Mouse (Mus musculus) C2C12 (cell line): ENCODE measurements around the gene Arhgap42.

Experiments
- CTCF ChIP-seq: IDR thresholded peaks from one replicate; pipeline ENCODE4 v1.5.1; 2011; ENCODE audit not compliant: control insufficient read depth, insufficient read depth, insufficient read length
- MYOD1 ChIP-seq: IDR thresholded peaks from one replicate; pipeline ENCODE4 v1.6.1; 2011; ENCODE audit warnings: low read depth; ENCODE audit not compliant: control insufficient read depth, insufficient read length

- TF ChIP-seq CTCF (no peak), MYOD1 (no peak)
Observed at GRCm38 (mm10) chr9:8971491-8971890, 267.4 kb downstream of the Arhgap42 start, which contains the start of gene Gm16485.
